Mouse (Mus musculus): ENCODE results near the gene Aldh1a3.

The Aldh1a3 gene

DNA sequence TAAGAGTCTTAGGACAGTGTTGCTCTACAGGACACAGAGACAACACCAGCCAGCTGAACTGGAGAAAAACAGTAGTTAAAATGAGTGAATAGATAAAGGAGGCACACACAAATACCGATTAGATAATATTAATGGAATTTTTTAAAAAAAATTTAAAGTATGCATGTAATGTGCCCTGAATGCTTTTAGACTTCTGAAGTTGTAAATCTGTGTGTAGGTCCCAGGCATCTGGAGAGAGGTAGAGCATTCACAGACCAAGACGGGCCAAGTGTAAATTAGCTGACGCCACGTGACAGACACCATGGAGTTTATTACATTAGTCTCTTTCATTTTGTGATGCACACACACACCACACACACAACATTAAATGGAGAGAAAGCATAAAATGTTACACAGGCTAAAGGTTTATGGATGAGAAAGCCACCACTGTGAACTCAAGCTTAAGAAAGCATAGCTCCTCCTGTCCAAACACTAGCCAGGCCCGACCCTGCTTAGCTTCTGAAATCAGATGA lies 57.3 kb downstream of the Aldh1a3 start:
- DNase-seq (ENCODE audit: extremely low spot score) = no peak

- DNase-seq (ENCODE audit: extremely low spot score) = no peak
Observed at GRCm38 (mm10) chr7:66369071-66369933, 58.0 kb downstream of the Aldh1a3 start.

GRCm38 (mm10) chr7:66365904-66366303 lies 61.4 kb downstream of the Aldh1a3 start, which contains the start of gene Gm10974:
Gene Gm10974 (plus strand): TSS chr7:66365905.
- DNase-seq (ENCODE audit: extremely low spot score) = no peak

DNA sequence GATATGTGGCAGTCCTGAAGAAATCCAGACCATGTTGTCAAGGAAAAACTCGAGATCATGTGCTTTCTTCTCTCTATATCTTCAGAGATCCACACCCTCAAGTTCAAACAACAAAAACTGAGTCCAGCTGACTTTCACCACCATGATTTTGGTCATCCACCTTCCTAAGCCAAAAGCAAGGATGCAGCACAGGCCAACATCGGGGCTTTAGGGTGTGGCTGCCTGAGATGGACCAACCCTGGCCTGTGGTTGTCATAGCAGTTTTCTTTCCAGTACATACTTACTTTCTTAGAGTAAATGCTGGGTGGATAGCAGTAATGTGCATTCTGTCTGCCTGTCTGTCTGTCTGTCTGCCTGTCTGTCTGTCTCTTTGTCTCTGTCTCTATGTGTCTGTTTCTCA lies 61.9 kb downstream of the Aldh1a3 start:
- no peak for DNase-seq (ENCODE audit: extremely low spot score)

GRCm38 (mm10) chr7:66364491-66364890 lies 62.8 kb downstream of the Aldh1a3 start:
- DNase-seq (ENCODE audit: extremely low spot score) = no peak

DNA sequence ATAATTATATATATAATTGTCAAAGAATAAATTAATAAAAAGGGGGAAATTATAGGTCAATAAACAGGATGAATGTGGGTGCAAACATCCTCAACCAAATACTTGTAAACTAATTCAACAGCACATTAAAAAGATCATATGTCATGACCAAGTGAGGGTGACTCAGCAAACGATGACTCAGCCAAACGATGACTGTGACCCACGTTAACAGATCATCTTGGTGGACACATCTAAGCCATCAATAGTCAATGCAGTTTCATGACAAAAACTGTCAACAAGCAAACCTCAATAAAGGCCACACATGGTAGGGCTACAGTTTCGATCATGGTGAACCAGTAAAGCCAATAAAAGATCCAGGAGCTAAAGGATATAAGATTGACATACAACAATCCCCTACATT lies 68.3 kb downstream of the Aldh1a3 start:
- DNase-seq (ENCODE audit: extremely low spot score) = no peak

DNA sequence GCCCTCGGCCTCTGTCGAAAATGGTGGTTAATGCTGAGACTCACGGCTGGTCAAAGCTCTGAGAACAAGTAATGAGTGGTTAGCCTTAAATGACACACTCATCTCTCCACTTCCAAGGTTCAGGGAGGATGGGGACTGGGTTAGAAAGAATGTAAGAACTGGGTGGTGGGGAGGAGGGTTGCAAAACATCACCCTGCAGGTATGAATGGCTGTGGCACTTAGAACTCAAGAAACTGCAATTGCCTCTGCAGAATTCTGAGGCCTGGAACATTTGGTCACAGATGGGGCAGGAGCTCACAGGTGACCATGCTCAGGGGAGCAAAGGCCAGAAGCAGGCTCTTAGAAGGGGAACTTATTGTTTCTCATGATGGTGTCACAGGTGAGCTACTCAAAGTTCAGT lies 68.9 kb downstream of the Aldh1a3 start:
- no peak for DNase-seq (ENCODE audit: extremely low spot score)

DNA sequence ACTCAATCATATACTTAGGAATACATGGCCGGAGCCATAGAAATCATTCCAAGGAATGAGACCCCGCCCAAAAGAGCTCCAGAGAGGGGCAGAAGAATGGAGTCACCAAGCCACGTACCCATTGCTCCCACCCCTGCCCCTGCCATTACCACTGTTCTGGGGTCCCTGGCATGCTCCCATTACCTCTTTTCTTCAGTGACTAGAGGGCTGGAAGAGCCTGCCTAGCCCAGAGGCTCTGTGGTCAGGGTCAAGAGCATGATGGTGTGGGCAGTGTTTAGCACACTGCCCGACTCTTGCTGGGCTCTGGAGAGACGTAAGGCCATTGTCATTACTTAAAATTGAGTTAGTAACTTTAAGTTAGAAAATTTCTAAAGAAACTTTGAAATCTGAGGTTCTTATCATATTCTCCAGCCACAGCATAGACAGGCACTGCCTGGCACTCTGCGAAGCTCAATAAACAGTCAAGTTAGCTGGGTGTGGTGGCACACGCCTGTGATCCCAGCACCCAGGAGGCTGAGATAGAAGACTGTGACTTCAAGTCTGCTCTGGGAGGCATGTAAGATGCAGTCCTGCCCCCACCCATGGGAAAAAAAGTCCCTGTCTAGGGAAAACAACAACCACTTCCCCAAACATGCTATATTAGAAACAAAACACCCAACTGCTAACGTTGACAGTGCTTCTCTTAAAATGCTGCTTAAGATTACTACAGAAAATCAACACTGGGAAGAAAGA lies 71.4 kb downstream of the Aldh1a3 start:
- no peak for DNase-seq (ENCODE audit: extremely low spot score)

DNA sequence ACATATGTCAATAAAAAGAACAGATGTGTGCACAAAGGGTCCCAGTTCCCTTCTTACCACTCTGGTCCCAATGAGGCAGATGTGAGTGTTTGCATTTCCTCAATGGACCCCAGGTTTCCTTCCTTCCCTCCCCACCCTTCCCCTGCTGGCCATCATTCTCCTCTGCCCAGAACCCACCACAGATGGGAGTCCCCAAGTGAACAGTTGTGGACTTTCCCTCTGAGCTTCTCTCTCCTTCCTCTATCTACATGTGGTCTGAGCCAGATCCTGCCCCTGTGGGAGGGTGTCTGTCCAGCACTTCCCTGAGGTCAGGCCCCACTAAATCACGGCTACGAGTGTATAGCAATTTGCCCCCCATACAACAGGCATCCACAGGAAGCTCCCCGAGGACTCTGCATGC lies 72.4 kb downstream of the Aldh1a3 start:
- no peak for DNase-seq (ENCODE audit: extremely low spot score)

DNA sequence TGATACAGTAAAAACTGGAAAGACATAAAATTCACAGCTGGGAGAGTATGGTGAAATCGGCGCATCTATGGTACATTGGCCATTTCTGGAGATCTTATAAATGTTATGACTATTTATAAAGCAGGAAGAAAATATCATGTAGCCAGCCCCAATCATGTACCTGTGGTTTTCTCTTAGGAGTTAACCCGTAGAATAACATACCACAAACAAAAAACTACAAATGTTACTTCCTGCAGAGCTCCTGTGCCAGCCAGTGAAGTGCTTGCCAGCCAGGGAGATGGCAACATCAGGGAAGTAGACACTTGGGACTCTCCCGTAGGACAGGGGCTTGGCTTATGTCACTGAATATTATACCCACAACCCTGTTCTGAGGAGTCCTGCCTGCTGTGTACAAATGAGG lies 76.2 kb downstream of the Aldh1a3 start:
- DNase-seq (ENCODE audit: extremely low spot score) = no peak

- DNase-seq (ENCODE audit: extremely low spot score) = no peak
Observed at GRCm38 (mm10) chr7:66349670-66350069, 77.6 kb downstream of the Aldh1a3 start.

DNA sequence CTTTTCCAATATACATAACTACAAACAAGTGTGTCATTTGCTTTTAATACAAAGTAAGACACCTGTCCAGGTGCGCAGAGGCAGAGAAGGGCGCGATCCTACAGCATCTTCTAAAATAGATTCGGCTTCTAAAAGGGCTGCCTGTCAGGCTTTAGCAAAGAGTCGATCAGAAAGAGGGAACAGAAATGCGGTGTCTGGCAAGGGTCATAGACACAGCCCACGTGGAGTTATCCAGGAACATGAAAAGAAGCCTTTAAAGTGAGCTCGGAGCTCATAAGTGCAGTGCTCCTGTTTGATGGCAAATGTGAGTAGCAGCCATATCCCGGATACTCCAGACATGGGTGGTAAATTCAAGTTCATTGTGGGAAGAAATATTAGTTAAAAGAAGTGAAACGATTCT lies 78.7 kb downstream of the Aldh1a3 start:
- no peak for DNase-seq (ENCODE audit: extremely low spot score)

- peak; percentile 18 for DNase-seq (ENCODE audit: extremely low spot score)
Observed at GRCm38 (mm10) chr7:66346959-66347663, 80.2 kb downstream of the Aldh1a3 start.

DNA sequence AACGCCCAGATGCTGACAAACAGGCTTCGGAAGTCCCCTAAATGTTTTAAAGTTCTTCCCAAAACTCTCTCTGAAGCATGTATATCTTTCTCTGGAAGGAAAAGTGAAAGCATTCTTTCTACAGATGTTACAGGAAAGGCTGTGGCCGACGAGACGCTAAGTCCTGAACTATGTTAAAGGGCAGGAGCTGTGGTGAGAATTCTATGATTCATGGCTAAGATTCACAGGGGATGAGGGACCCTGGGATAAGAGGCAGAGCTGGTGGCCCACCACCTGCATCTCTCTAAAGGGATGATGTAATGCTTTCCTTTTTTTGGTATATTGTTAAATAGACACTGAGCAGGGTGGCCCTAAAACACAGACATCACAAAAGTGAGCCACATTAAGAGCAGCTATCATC lies 84.0 kb downstream of the Aldh1a3 start:
- no peak for DNase-seq (ENCODE audit: extremely low spot score)

DNA sequence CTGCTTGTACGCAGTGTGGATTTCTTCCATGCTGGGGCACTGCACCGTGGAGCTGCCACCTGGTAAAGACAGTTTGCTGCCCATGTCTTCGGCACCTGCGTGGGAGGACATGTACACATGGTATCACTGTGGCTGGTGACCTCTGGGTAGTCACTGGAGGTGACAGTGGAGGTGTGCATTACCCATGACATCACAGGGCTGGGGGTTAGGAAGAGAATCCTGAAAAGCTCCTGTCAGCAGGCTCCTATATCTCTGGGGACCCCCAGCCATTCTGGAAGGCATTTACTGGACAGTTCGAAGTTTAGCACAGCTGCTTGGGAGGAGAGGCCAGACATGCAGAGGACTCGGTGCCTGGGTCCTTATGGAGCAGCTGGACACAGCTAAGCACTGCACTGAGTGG lies 84.5 kb downstream of the Aldh1a3 start:
- DNase-seq (ENCODE audit: extremely low spot score) = no peak

DNA sequence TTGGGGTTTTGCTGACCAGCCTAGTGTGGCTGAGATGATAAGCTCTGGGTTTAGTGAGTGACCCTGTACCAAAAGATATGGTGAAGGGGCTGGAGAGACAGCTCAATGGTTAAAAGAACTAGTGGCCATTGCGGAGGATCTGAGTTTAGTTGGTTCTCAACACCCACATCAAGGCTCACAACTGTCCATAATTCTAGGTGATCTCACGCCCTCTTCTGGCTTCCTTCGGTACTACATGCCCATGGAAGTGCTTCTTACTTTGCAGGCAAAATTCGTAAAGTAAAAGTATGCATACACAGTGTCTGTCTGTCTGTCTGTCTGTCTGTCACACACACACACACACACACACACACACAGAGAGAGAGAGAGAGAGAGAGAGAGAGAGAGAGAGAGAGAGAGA lies 85.0 kb downstream of the Aldh1a3 start:
- DNase-seq (ENCODE audit: extremely low spot score) = peak; percentile 39
